Mouse (Mus musculus): ENCODE measurements around the gene Edc4. TPM values are rescaled to one million over a fixed set of nuclear protein-coding genes. Genes with fewer than 3 reads are reported as not detected.

The Edc4 gene
- total RNA-seq, 2 experiments from 2014 or later = 59.5 to 63.9 TPM

GRCm38 (mm10) chr8:105938306-105938669 lies 57.6 kb downstream of the Edc4 start, which contains the start of gene Psmb10:
Gene Psmb10, minus strand, starts transcription at chr8:105938444.
- no peak for DNase-seq (ENCODE audit: low spot score in 2 of 2)

- no peak for DNase-seq (ENCODE audit: low spot score in 2 of 2)
Measured at GRCm38 (mm10) chr8:105942026-105942425, 61.3 kb downstream of the Edc4 start.

DNA sequence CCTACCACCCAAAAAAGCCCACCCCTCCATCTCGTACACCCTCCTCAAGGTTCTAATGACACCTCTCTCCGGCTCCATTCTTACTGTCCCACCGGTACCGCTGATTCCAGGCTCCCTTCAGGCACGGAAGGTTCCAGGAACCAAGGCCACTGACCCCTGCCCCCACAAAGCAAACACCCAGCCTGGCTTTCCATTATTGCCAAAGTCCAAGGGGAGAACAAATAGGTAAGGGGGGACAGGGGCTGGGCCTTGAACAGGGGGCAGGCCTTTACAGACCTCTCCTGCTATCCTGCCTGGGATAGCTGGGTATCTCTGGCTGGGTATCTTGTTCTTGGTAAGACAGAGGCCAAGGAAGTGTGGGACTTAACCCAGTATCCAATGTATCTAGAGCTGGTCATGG lies 61.9 kb downstream of the Edc4 start:
- no peak for DNase-seq (ENCODE audit: low spot score in 2 of 2)

DNA sequence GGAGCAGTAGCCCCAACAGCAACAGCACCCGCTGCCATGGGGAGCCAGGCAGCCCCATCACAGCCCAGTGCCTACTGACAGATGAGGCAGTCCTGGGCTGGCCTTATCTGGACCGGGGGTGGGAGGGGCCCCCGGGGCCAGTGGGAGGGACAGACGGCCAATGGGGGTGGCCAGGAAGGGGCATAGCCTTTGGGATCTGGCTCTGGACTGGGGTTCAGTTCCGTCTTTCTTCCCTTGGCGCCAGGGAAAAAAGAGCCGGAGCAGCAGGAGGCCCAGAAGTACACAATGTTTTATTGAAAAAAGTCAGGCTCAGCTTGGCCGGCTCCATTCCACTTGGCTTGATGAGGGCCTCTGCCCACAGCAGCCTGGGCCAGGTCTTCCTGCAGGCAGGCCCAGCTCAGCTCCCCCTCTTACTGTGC lies 62.6 kb downstream of the Edc4 start, which contains the start of gene Lcat:
Gene Lcat, minus strand, starts transcription at position 62 of the 419 bp plus-strand sequence.
- DNase-seq (ENCODE audit: low spot score in 2 of 2) = peak; percentile 46 to 64

Other genes starting within 250 kb of the Edc4 start
- gene Ctcf, start 244.3 kb upstream of the Edc4 start, total RNA-seq (2021) = 10 to 100 TPM; 63.6 to 67.7 TPM
- gene Agrp, start 243.5 kb upstream of the Edc4 start, total RNA-seq (2021) = not detected
- gene Carmil2, start 194.6 kb upstream of the Edc4 start, total RNA-seq (2021) = 10 to 100 TPM; 48.6 to 52.4 TPM
- gene Acd, start 179.8 kb upstream of the Edc4 start, total RNA-seq (2021) = 10 to 100 TPM; 45.4 to 49.4 TPM
- gene Pard6a, start 179.7 kb upstream of the Edc4 start, total RNA-seq (2021) = 10 to 100 TPM; 38.6 to 39.7 TPM
- gene 4933405L10Rik, start 173.2 kb upstream of the Edc4 start, total RNA-seq (2021) = not detected
- 10 to 100 TPM; 11.3 to 13.2 TPM for gene Enkd1, start 172.7 kb upstream of the Edc4 start, total RNA-seq (2021)
- gene Gfod2, start 122.2 kb upstream of the Edc4 start, total RNA-seq (2021) = 10 to 100 TPM; 25.2 to 30.7 TPM
- 10 to 100 TPM; 23.6 to 25.0 TPM for gene Ranbp10, start 53.5 kb upstream of the Edc4 start, total RNA-seq (2021)
- under 1 TPM; 0.33 to 0.53 TPM for gene Tsnaxip1, start 53.1 kb upstream of the Edc4 start, total RNA-seq (2021)
- 10 to 100 TPM; 23.9 to 25.4 TPM for gene Cenpt, start 27.6 kb upstream of the Edc4 start, total RNA-seq (2021)
- 10 to 100 TPM; 32.1 to 34.2 TPM for gene Thap11, start 25.7 kb upstream of the Edc4 start, total RNA-seq (2021)
- gene Nutf2, start 20.3 kb upstream of the Edc4 start, total RNA-seq (2021) = 10 to 100 TPM; 23.3 to 42.6 TPM
- gene Nrn1l, start 12.7 kb downstream of the Edc4 start, total RNA-seq (2021) = 1 to 10 TPM in 1 of 2 experiments, under 1 TPM in 1; 0.66 to 1.5 TPM
- 1 to 10 TPM; 8.1 to 8.3 TPM for gene Pskh1, start 19.6 kb downstream of the Edc4 start, total RNA-seq (2021)
- under 1 TPM; 0.85 to 0.91 TPM for gene Ctrl, start 53.0 kb downstream of the Edc4 start, total RNA-seq (2021)
- gene Psmb10, start 57.6 kb downstream of the Edc4 start, total RNA-seq (2021) = 10 to 100 TPM; 70.2 to 82.5 TPM
- 10 to 100 TPM; 30.1 to 30.7 TPM for gene Lcat, start 62.5 kb downstream of the Edc4 start, total RNA-seq (2021)
- gene Slc12a4, start 85.2 kb downstream of the Edc4 start, total RNA-seq (2021) = 10 to 100 TPM; 28.3 to 32.2 TPM
- gene Dpep3, start 98.5 kb downstream of the Edc4 start, total RNA-seq (2021) = not detected
- gene Dus2, start 110.5 kb downstream of the Edc4 start, total RNA-seq (2021) = 10 to 100 TPM; 20.9 to 21.5 TPM
- not detected for gene Dpep2nb, start 125.1 kb downstream of the Edc4 start, total RNA-seq (2021)
- 10 to 100 TPM; 12.7 to 14.7 TPM for gene Ddx28, start 131.0 kb downstream of the Edc4 start, total RNA-seq (2021)
- gene Nfatc3, start 178.0 kb downstream of the Edc4 start, total RNA-seq (2021) = 1 to 10 TPM; 9.9 TPM